Mouse (Mus musculus): Measurements from ENCODE around the gene Sfr1.
A peak's percentile ranks its signal among the peaks of the same experiment; 100 is the strongest.

Sfr1 gene

DNA sequence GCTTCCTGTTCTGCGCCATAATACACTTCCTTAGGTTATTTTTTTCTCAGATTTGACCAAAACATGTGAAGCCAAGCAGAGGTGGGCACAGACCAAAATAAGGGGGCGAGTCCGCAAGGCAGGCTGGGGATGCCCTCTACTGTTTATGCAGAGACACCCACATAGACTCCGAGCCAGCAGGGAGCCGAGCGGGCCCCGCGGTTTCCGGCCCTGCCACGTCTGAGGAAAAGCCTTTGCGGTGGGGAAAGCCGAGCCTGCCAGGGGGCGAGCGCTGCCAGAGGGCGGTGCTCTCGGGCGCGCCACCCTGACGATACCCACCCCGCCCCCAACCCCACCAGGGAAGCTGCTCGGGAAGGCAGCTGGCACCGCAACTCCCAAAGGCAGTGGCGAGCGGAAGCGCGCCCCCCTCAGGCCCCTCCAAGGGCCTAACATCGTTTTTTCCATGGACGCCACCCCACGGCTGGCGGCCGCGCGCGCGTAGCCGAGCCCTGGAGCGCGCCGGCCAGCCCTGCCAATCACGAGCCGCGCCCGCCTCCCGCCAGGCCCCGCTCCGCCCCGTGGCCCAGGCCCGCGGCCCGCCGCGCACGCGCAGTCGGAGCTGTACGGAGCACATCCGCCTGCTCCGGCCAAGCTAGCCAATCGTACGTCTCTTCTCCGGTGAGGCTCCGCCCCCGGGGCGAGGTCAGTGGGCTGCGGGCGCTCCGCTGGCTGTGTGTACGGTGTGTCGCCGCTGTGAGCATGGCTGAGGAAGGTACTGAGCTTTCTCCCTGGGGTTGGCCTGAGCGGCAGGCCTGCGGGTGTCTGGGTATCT is at the start of gene Sfr1:
Sfr1 (plus strand) TSS at position 612 of the 811 bp plus-strand sequence.
- peak; percentile 93 for DNase-seq (ENCODE audit: low read depth, low spot score)

DNA sequence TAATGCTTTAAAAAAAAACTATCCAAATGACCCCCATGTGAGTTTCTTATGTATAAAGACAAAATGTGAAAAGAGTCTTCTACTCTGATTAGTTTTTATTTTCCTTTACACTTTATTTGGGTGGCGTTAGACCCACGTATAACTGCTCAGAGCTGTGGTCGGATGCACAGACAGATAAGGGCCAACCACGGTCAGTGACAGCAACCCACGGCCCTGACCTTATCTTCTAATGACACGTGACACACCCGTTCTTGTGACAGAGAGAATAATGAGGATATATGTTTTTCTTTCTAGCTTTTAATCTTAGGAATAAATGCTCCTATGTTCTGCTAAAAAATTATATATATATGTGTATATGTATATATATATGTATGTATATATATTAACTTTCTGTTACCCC is 41.9 kb upstream of the Sfr1 start:
- no peak for DNase-seq (ENCODE audit: low read depth, low spot score)

- no peak for DNase-seq (ENCODE audit: low read depth, low spot score)
Observed at GRCm38 (mm10) chr19:47691994-47692393, 39.5 kb upstream of the Sfr1 start, which contains the start of gene Col17a1. Col17a1 (minus strand) TSS chr19:47692094.

- DNase-seq (ENCODE audit: low read depth, low spot score) = no peak
Observed at GRCm38 (mm10) chr19:47695725-47696124, 35.8 kb upstream of the Sfr1 start.

DNA sequence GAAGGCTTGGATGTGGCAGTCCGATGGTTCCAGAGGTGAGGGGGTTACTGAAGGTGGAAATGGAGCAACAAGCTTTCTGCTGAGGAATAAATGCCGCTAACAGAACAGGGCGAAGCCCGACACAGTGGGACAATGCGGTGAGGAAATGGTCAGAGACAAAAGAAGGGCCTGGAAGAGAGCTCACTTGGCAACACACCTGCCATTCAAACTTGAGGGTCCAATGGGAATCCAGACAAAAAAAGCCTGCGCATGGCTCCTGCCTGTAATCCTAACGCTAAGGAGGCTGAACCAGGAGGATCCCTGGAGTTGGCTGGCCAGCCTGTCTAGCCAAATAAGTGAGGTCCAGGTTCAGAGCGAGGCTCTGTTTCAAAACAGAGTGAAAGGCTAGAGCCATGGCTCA is 35.1 kb upstream of the Sfr1 start:
- DNase-seq (ENCODE audit: low read depth, low spot score) = no peak

- no peak for DNase-seq (ENCODE audit: low read depth, low spot score)
Observed at GRCm38 (mm10) chr19:47697067-47697466, 34.4 kb upstream of the Sfr1 start.

- no peak for DNase-seq (ENCODE audit: low read depth, low spot score)
Observed at GRCm38 (mm10) chr19:47698266-47698665, 33.2 kb upstream of the Sfr1 start.

GRCm38 (mm10) chr19:47699743-47700142 is 31.7 kb upstream of the Sfr1 start:
- no peak for DNase-seq (ENCODE audit: low read depth, low spot score)

DNA sequence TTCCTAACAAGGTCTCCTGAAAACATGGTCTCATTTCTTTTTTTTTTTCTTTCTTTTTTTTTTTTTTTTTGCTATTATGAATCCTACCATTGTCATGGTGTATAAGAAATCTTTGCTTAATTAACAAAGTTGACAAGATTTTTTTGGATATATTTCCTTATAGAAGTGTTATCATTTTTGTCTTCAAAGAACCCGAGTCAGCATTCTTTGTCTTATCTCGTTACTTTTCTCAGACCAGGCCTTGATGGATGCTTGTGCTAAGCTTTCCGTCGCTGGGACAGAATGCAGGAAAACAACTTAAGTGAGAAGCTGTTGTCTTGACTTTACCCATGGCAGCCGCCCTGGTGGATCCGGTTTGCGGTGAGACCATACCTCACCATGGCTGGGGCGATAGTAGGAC is 31.0 kb upstream of the Sfr1 start:
- no peak for DNase-seq (ENCODE audit: low read depth, low spot score)

- no peak for DNase-seq (ENCODE audit: low read depth, low spot score)
Observed at GRCm38 (mm10) chr19:47705080-47705771, 26.3 kb upstream of the Sfr1 start.

GRCm38 (mm10) chr19:47705772-47706309 is 25.6 kb upstream of the Sfr1 start:
- DNase-seq (ENCODE audit: low read depth, low spot score) = no peak

- DNase-seq (ENCODE audit: low read depth, low spot score) = no peak
Observed at GRCm38 (mm10) chr19:47710376-47710775, 21.1 kb upstream of the Sfr1 start.

DNA sequence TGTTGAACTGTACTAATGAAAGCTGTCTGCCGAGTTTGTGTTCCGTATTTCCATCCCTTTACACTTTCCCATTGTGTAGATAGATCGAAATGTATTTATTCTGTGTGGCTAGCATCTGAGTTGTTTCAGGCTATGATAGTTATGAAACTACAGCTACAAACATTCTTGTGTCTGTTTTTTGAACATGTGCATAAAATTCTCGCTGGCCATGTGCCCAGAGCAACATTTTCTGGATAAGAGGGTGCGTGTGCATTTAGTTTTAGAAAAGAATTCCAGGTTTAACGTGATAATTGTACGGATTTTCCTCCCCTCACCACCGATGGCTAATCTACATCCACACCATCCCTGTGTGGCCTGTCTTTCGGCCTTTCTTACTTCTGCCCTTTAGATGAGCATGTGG is 18.0 kb upstream of the Sfr1 start:
- DNase-seq (ENCODE audit: low read depth, low spot score) = no peak

DNA sequence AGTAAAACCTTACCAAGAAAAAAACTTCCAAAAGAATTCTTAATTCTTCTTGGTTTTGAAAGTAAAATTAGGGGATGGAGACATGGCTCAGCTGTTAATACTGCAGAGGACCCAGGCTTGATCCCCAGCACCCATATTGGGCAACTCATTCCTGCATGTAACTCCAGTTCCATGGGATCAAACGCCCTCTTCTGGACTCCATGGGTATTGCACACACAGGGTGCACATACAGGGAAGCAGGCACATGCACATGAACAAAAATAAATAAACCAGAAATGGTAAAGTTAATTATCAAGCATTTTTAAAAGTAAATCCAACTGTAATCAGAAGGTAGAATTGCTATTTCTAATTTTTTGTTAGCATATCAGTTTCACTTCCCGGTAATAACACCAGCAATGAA is 15.3 kb upstream of the Sfr1 start:
- no peak for DNase-seq (ENCODE audit: low read depth, low spot score)

- DNase-seq (ENCODE audit: low read depth, low spot score) = no peak
Observed at GRCm38 (mm10) chr19:47719147-47719546, 12.3 kb upstream of the Sfr1 start.

- DNase-seq (ENCODE audit: low read depth, low spot score) = no peak
Observed at GRCm38 (mm10) chr19:47722471-47722870, 9.0 kb upstream of the Sfr1 start.

- no peak for DNase-seq (ENCODE audit: low read depth, low spot score)
Observed at GRCm38 (mm10) chr19:47724903-47725302, 6.6 kb upstream of the Sfr1 start.

- peak; percentile 42 for DNase-seq (ENCODE audit: low read depth, low spot score)
Observed at GRCm38 (mm10) chr19:47725643-47726140, 5.8 kb upstream of the Sfr1 start.

DNA sequence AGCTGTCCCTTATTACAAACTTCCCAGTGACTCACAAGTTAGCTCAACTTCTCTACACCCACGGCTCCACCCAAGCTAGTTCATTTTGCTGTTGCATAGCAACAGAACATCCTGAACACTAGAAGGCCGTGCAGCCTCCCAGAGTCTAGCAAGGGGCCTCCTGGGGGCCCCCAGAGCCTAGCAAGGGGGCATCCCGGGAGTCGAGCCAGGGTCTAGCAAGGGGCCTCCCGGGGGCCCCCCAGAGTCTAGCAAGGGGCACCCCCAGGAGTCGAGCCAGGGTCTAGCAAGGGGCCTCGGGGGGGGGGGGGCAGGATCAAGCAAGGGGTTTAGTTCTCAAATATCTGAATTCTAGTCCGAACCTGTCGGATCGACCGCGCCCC is 801 bp upstream of the Sfr1 start:
- DNase-seq (ENCODE audit: low read depth, low spot score) = peak; percentile 49

DNA sequence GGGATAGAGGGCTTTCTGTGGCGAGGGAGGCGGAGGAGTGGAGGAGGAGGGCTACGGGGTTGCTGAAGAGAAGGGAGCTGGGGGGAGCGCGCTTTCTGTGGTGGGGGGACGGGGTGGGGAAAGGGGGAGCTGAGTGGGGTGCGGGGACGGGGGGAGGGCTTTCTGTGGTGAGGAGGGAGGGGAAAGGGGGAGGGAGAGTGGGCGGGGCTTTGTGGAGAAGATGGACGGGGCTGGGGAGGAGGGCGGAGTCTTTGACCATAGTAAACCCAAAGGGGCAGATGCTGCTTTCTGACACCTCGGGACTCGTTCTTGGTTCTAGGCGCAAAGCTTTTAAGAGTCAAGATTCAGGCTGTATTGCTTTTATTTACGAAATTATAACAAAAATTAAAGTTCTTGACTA is 449 bp downstream of the Sfr1 start:
- peak; percentile 39 for DNase-seq (ENCODE audit: low read depth, low spot score)

DNA sequence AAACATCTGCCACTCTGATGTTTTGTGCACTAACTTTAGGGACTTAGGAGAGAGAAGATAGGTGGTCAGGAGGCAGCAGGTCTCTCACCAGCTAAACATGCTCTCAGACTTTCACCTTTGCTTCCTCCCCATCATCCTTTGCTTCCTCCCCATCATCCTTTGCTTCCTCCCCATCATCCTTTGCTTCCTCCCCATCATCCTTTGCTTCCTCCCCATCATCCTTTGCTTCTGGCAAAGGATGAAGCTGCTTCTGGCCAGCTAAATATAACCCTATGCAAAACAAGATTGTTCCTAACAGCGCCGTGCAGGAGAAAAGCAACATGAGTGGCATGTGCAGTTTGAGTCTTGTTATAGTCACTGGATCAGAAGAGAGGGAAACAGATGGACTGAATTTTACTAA is 15.6 kb downstream of the Sfr1 start:
- no peak for DNase-seq (ENCODE audit: low read depth, low spot score)

DNA sequence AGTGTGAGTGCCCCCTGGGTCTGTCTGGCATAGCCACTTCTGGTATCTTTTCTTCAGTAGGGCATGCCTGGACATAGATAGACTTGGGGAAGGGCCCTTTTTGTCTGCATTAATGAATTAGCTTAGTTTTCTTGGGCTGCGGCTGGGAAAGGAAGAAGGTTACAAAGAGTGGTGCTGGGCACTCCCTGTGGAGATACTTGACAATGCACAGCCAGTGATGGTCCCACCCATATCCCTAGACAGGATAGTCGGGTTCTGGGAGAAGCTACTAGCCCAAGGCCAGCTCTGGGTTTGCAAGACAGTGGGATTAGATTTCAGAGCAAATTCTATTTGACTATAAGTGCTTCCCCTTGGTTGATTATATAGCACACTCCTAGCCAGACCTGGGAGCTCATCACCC is 17.5 kb downstream of the Sfr1 start:
- no peak for DNase-seq (ENCODE audit: low read depth, low spot score)

DNA sequence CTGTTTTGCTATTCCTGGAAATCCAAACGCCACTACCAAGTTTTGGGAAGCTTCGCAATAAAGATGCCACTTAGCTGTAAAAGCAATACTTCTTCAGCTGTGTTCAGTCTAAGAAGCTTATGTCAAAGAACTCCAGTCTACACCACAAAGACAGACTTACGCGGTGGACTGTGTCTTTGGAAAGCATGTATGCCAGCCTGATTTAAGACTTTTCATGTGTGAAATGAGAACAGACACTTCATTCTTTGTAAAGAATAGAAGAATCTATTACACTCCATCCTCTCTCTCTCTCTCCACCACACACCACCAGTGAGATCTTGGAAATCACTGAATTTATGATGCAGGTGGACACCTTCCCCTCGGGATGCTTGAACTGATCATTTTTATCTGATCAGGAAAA is 18.9 kb downstream of the Sfr1 start:
- DNase-seq (ENCODE audit: low read depth, low spot score) = no peak
